Mouse (Mus musculus) cerebellum, adult 11 months (tissue): ENCODE results near the gene Ttc39a.
"Not testable (repeated sequence)": the region's sequence is repeated elsewhere in the genome, so short reads cannot be mapped to it uniquely, and the experiment has no call there.

Experiments used
- DNase-seq: peaks from one replicate; pipeline ENCODE4 v3.0.0; 2022

Ttc39a gene

GRCm38 (mm10) chr4:109406486-109407175 is at the start of gene Ttc39a:
Gene Ttc39a (plus strand): TSS chr4:109406623.
- peak; percentile 68 for DNase-seq

- no peak for DNase-seq
Measured at GRCm38 (mm10) chr4:109378107-109378506, 28.3 kb upstream of the Ttc39a start.

GRCm38 (mm10) chr4:109382457-109382856 is 24.0 kb upstream of the Ttc39a start:
- no peak for DNase-seq

DNA sequence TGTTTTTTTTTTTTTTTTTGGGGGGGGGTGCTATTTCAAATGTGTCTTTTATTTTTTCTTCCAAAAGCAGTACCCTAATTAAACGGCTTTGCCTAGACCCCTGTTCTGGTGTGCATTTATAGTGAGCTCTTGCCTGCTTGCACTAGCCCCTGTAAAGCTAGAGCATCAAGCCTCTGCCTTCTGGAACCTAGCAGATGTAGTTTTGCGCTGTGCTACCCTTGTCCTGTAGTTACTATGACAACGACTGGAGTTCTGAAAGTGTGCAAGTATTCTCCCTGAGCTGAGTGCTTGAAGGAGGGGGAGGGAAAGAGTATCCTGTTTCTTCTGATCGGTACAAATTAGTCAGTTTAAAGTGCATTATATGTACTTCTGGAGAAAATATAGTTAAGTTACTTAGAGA is 20.8 kb upstream of the Ttc39a start:
- DNase-seq = no peak

- DNase-seq = no peak
Measured at GRCm38 (mm10) chr4:109393229-109393779, 13.1 kb upstream of the Ttc39a start.

- no peak for DNase-seq
Measured at GRCm38 (mm10) chr4:109393902-109394301, 12.5 kb upstream of the Ttc39a start.

DNA sequence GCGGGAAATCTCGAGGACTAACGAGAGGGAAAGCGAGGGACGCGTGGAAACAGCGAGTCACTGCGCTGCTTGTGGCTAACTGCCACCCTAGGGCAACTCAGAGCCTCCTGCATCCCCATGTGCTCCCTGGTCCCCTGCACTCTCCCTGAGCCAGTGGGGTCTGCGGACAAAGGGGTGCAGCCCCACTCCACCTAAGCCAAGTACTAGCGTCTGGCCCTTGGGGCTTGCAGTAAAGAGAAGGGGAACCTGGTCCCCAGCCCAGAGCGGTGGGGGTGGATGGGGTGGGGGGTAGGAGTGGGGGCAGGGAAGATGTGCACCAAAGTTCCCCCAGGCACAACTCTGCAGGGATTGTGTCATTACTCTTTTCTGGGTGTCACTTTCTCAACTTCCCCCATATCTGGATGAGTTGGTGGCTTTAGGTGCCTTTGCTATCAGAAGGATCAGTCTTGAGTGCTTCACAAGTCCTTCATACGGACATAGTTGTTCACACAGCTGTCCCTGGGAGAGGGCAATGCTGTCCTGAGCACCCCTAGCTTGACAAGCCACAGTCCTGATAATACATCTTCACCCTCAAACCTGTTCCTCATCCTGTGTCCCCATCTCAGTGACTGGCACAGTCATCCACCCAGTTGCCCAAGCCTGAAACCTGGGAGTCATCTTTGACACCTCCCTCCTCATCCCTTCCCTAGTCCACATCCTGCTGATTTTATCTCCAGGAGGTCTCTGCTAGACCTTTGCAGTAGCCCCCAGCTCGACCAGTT is 11.9 kb upstream of the Ttc39a start:
- DNase-seq = no peak

DNA sequence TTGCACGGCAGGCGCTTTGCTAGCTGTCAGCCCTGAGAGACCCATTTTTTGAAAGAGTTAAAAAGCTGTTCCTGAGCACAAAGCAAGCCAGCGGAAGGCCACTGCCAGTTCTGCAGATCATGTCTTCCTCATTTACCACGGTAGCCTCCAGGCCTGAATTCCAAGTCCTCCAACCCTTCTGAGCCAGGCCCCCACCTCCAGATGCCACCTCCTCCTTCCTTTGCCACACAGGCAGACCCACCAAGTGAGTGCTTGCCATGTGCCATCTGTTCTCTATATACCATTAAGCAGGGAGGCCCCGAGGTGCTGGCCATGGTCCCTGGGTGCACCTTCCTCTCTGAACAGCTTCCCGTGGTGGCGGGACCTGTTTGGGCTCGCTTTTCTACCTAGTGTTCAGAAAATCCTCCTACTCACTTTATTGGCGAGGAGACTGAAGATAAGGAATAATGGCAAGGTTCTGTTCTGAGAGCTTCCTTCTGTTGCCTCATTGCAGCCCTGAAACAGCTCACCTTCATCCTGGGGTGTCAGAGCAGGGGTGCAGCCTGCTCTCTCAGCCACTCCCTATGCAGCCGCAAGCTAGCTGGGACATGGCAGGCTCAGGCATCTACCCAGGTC is 6.0 kb upstream of the Ttc39a start:
- DNase-seq = no peak

DNA sequence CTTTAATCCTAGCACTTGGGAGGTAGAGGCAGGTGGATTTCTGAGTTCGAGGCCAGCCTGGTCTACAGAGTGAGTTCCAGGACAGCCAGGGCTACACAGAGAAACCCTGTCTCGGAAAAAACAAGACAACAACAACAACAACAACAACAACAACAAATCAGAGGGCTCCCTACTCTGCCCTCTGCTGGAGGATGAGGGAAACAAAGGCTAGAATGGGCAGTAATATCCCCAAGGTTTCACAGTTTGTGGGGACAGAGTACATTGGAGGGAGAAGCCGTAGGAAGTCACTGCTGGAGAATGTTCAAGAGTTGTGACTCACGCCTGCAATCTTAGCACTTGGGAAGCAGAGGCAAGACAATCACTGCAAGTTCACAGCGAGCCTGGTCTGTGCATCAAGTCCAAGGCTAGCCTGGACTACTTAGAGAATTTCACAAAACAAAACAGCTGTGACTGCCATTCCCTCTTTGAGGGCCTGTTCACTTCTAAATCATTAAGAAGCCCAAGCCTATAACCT is 5.2 kb upstream of the Ttc39a start:
- no peak for DNase-seq

- DNase-seq = not testable (repeated sequence)
Measured at GRCm38 (mm10) chr4:109404908-109405307, 1.5 kb upstream of the Ttc39a start.

- no peak for DNase-seq
Measured at GRCm38 (mm10) chr4:109405415-109405814, 1.0 kb upstream of the Ttc39a start.

- DNase-seq = peak; percentile 49
Measured at GRCm38 (mm10) chr4:109406054-109406485, 353 bp upstream of the Ttc39a start.

- DNase-seq = no peak
Measured at GRCm38 (mm10) chr4:109407176-109407520, 725 bp downstream of the Ttc39a start.

GRCm38 (mm10) chr4:109407701-109408485 is 1.5 kb downstream of the Ttc39a start:
- DNase-seq = peak; percentile 34

DNA sequence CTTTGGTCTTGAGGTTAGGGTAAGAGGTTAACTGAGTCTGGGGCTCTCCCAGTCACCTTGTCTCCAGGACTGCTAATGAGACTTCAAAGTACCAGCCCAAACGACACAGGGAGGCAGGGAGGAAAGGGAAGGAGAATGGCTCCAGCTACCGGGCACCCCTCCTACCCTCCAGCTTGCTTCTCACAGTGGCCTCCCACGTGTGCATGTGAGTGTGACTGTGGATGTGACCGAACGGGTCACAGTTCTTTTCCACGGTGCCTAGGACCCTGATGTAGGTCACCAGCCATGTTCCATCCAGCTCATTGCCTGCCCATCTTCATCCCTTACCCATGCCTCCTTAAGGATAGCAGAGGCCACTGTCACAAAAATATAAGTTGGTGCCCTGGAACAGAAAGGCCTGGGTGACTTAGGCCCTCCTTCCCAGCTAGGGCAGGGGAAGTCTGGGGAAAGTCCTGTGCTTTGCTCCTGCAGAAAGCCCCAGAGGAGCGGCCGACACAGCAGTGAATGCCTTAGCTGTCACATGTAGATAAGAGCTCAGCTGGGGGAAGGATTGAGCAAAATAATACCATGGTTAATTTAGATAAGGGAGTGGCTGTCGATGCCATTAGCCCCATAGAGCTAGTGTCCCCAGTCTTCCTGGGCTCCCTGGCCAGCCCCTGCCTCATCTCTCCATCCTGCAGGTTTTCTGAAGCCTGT is 4.4 kb downstream of the Ttc39a start:
- DNase-seq = no peak

- no peak for DNase-seq
Measured at GRCm38 (mm10) chr4:109411377-109411967, 5.0 kb downstream of the Ttc39a start.

DNA sequence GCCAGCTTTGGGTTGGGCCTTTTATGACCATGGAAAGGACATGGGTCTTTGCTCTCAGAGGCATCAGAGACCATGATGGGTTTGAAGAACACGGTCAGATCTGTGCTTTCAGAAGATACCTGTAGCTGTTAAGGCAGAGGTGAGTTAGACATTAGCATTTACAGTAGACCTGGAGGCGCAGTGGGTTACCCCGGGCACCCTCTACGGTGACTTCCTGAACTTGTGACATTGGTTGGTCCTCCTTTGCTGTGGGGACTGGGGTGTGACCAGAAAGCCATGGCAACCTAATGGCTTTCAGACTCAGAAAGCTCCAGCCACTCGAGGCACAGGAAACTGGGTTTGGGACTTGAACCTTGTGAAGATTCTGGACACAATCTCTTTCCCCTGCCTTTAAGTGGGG is 5.8 kb downstream of the Ttc39a start:
- DNase-seq = no peak

DNA sequence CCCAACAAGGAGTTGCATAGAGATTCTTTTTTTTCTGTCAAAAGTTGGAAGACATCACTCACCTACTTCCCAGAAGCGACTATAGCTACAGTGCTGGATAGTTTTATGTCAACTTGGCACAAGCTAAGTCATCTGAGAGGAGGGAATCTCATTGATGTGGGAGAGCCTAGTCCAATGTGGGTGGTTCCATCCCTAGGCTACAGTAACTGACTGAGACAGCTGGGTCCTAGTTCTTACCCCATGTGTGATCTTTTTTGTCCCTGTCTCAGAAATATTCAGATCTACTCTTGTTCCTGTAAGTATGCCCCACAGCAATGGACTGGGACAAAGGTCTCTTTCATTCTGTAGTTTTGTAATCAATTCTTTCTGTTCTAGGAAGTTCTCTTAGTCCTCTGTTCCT is 11.6 kb downstream of the Ttc39a start:
- DNase-seq = no peak

- DNase-seq = no peak
Measured at GRCm38 (mm10) chr4:109419017-109419416, 12.6 kb downstream of the Ttc39a start.

DNA sequence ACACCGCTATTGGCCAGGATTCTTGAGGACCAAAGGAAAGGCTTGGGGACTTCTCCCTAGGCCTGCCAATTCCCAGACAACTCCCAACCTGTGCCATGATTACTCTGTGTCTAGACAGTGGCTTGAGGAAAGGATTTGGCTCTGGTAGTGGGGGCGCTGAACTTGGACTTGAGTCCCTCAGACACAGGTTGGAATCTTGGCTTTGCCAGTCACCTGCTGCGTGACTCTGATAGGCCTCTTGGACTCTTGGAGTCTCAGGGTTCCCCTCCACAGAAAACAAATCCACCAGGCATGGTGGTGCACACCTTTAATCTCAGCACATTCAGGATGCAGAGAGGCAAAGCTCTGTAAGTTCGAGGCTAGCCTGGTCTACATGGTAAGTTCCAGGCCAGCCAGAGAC is 13.1 kb downstream of the Ttc39a start:
- no peak for DNase-seq

- no peak for DNase-seq
Measured at GRCm38 (mm10) chr4:109420138-109420795, 13.8 kb downstream of the Ttc39a start.
